In the genomic region with DNA sequence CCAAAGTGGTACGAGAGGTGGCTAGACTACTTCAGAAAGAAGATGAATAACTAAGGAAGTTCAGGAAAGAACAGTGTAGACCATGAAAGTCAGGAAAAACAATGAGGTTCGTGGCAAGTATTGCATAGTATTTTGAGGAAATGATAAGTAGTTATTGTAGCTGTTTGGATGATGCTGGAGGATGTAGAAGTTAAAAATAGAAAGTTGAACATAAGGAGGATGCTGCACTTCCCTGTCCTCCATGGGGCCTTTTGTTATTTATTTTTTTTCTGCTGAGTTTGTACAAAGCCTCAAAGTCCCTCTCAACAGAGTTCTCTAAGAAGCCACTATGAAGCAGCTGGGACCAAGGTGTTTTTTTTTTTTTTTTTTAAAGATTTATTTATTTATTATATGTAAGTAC, we compare ENCODE assay signal across 21 mouse cellular contexts. TPM values are rescaled to one million over a fixed set of nuclear protein-coding genes. Genes with fewer than 3 reads are reported as not detected.
"Had no signal": no experiment of that assay in that cellular context is flagged by ENCODE, and none has a peak within 500 bp of the region (broad histone marks: within the 10 kb centered on the region; RNA-seq: fewer than 3 reads in every experiment).

No protein-coding gene starts in this region.

- H3K27me3 ChIP-seq: intestine, embryonic 15.5 days; kidney, embryonic 15.5 days; limb, embryonic 13.5 days; lung, embryonic 15.5 days; neural tube, embryonic 13.5 days had no signal

- H3K27ac ChIP-seq: intestine, embryonic 15.5 days; kidney, embryonic 15.5 days; limb, embryonic 10.5 days; limb, embryonic 13.5 days; liver, embryonic 14.5 days; lung, embryonic 15.5 days; neural tube, embryonic 13.5 days had no signal

- H3K4me3 ChIP-seq: intestine, embryonic 15.5 days; kidney, embryonic 15.5 days; limb, embryonic 10.5 days; limb, embryonic 13.5 days; lung, embryonic 15.5 days; myocyte; neural tube, embryonic 13.5 days had no signal

- H3K36me3 ChIP-seq: intestine, embryonic 15.5 days; kidney, embryonic 15.5 days; limb, embryonic 10.5 days; limb, embryonic 13.5 days; lung, embryonic 15.5 days had no signal

- H3K9ac ChIP-seq: intestine, embryonic 15.5 days; kidney, embryonic 15.5 days; limb, embryonic 13.5 days; liver, embryonic 14.5 days; liver, postnatal 0 days; lung, embryonic 15.5 days; neural tube, embryonic 13.5 days had no signal

- ATAC-seq: intestine, embryonic 15.5 days; liver, postnatal 0 days had no signal

- H3K9me3 ChIP-seq: intestine, embryonic 15.5 days; kidney, embryonic 15.5 days; limb, embryonic 10.5 days; limb, embryonic 13.5 days; lung, embryonic 15.5 days; neural tube, embryonic 13.5 days had no signal

- H3K4me2 ChIP-seq: intestine, embryonic 15.5 days; kidney, embryonic 15.5 days; limb, embryonic 13.5 days; lung, embryonic 15.5 days; midbrain, embryonic 11.5 days; neural tube, embryonic 13.5 days had no signal

- H3K4me1 ChIP-seq: intestine, embryonic 15.5 days; kidney, embryonic 15.5 days; limb, embryonic 10.5 days; limb, embryonic 13.5 days; lung, embryonic 15.5 days; neural tube, embryonic 13.5 days had no signal

- DNase-seq: kidney, adult 11 months; kidney, adult 8-10 months; kidney, postnatal 10 days; kidney, postnatal 4 days; liver; liver, postnatal 0 days; lung, postnatal 4 days; midbrain, embryonic 14.5 days; retina, postnatal 1 day; right cerebral cortex, postnatal 25 days; thymus, adult 18-20 months; thymus, postnatal 36 days had no signal

RNA-seq across cellular contexts. Expression of gene Slc15a2, which starts 37.0 kb away (rescaled TPM):
- polyA plus RNA-seq: myocyte had no signal

RNA-seq across cellular contexts. Expression of gene Ildr1, which starts 54.0 kb away (rescaled TPM):
- polyA plus RNA-seq: myocyte; neural tube, embryonic 13.5 days had no signal
